Mouse (Mus musculus) G1E (cell line): ENCODE results near the gene Prrx2. TPM values are rescaled to one million over a fixed set of nuclear protein-coding genes. Genes with fewer than 3 reads are reported as not detected.

Experiments used
- ATAC-seq: 2 replicates; pipeline ENCODE4 v1.8.0; 2016; ENCODE audit warnings: mild to moderate bottlenecking; ENCODE audit not compliant: insufficient number of reproducible peaks, poor library complexity, low FRiP score, severe bottlenecking; ENCODE audit errors: extremely low read depth
- DNase-seq: peaks from one replicate; pipeline ENCODE4 v3.0.0; 2012; ENCODE audit warnings: low spot score
- H3K27me3 ChIP-seq: 2 replicates; pipeline ENCODE4 v1.6.1; 2012; ENCODE audit warnings: mild to moderate bottlenecking, low read length, inconsistent platforms; ENCODE audit not compliant: insufficient read depth
- H3K36me3 ChIP-seq: replicated peaks from 2 replicates; pipeline ENCODE3; 2012; ENCODE audit warnings: mild to moderate bottlenecking, inconsistent platforms
- H3K4me1 ChIP-seq: 2 replicates; pipeline ENCODE4 v1.6.1; 2012; ENCODE audit warnings: low read depth, low read length, inconsistent platforms, mixed read lengths; ENCODE audit not compliant: insufficient read depth
- H3K4me3 ChIP-seq: 2 replicates; pipeline ENCODE4 v1.5.1; 2012; ENCODE audit warnings: low read depth, mild to moderate bottlenecking, inconsistent platforms, low read length, moderate library complexity, mixed read lengths
- H3K9me3 ChIP-seq: replicated peaks from 2 replicates; pipeline ENCODE4 v1.6.1; 2012; ENCODE audit warnings: inconsistent platforms
- CTCF ChIP-seq: IDR thresholded peaks from 2 replicates; pipeline ENCODE4 v1.5.1; 2012; ENCODE audit warnings: low read depth, low read length, inconsistent platforms, mixed read lengths
- GATA1 ChIP-seq: IDR thresholded peaks from 2 replicates; pipeline ENCODE4 v1.6.1; 2012; ENCODE audit warnings: borderline replicate concordance, low read length, inconsistent platforms, mixed read lengths
- GATA2 ChIP-seq: IDR thresholded peaks from 2 replicates; pipeline ENCODE4 v1.6.1; 2012; ENCODE audit warnings: low read depth, low read length, inconsistent platforms, borderline replicate concordance
- POLR2AphosphoS5 ChIP-seq: IDR thresholded peaks from 2 replicates; pipeline ENCODE4 v1.6.1; 2012; ENCODE audit warnings: low read depth, low read length, inconsistent platforms; ENCODE audit not compliant: insufficient replicate concordance
- TAL1 ChIP-seq: conservative IDR thresholded peaks from 2 replicates; pipeline ENCODE4 v1.6.1; 2012; ENCODE audit warnings: low read depth, low read length, inconsistent platforms, mixed read lengths
- polyA plus RNA-seq: library from polyadenylated mRNA; stranded (reverse); fragments of >175 nt; gene quantifications from 2 replicates; pipeline ENCODE4 v1.2.3, GENCODE M21; 2012
- total RNA-seq, 2 experiments: library from RNA; stranded (forward) in 1 of 2; stranded (reverse) in 1 of 2; fragments of 200-1000 nt in 1 of 2; fragments of >200 nt in 1 of 2; fragmentation: Nextera tagmentation in 1 of 2; gene quantifications; 2 replicates each; pipeline ENCODE4 v1.2.3; 2014 to 2017

Prrx2 gene
- total and polyA plus RNA-seq, 3 experiments: not detected

DNA sequence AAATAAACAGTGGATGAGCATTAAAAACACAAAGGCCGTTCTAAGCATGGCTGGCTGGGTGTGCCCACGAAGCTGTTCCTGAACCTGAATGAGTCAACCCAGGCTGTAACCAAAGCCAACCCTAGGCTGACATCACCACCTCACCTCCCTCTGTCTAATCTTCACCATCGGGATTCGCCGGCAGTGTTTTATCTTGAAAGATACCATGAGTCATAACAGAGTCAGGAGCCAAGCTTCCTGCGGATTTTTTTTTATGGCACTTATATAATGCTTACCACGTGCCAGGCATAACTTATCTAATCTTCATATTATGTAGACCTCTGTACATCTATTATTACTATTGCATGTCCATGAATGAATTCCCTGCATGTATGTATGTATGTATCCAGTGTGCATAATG is 85.4 kb downstream of the Prrx2 start:
- Histone ChIP-seq H3K9me3 (no peaks in the 10 kb centered on the region), H3K4me1 (no peaks in the 10 kb centered on the region), H3K36me3 (no peaks in the 10 kb centered on the region), H3K27me3 (peaks cover 48% of the 10 kb centered on the region), H3K4me3 (no peak overlapping the region)
- DNase-seq: no peak
- no peak for ATAC-seq
- TF ChIP-seq GATA2 (no peak), CTCF (no peak), GATA1 (no peak), TAL1 (no peak), POLR2AphosphoS5 (no peak)

GRCm38 (mm10) chr2:30923099-30923498 is 88.3 kb downstream of the Prrx2 start:
- no peaks in the 10 kb centered on the region for H3K4me1 ChIP-seq
- DNase-seq (no peak), ATAC-seq (no peak)
- no peaks in the 10 kb centered on the region for H3K36me3 ChIP-seq
- H3K4me3 ChIP-seq: no peak overlapping the region
- H3K27me3 ChIP-seq: peaks cover 58% of the 10 kb centered on the region
- no peaks in the 10 kb centered on the region for H3K9me3 ChIP-seq
- TF ChIP-seq TAL1 (no peak), GATA1 (no peak), CTCF (no peak), POLR2AphosphoS5 (no peak), GATA2 (no peak)

- ATAC-seq (no peak), DNase-seq (no peak)
- Histone ChIP-seq H3K36me3 (no peaks in the 10 kb centered on the region), H3K4me1 (peaks cover 20% of the 10 kb centered on the region), H3K4me3 (no peak overlapping the region), H3K27me3 (peaks cover 57% of the 10 kb centered on the region), H3K9me3 (no peaks in the 10 kb centered on the region)
- TF ChIP-seq GATA2 (no peak), CTCF (no peak), POLR2AphosphoS5 (no peak)
Observed at GRCm38 (mm10) chr2:30925181-30925580, 90.4 kb downstream of the Prrx2 start.

- H3K27me3 ChIP-seq: peaks cover 51% of the 10 kb centered on the region
- ATAC-seq (no peak), DNase-seq (no peak)
- no peaks in the 10 kb centered on the region for H3K9me3 ChIP-seq
- H3K4me1 ChIP-seq: peaks cover 20% of the 10 kb centered on the region
- no peak overlapping the region for H3K4me3 ChIP-seq
- TF ChIP-seq GATA1 (no peak), CTCF (no peak), GATA2 (no peak), POLR2AphosphoS5 (no peak), TAL1 (no peak)
- no peaks in the 10 kb centered on the region for H3K36me3 ChIP-seq
Observed at GRCm38 (mm10) chr2:30926381-30926780, 91.6 kb downstream of the Prrx2 start.

GRCm38 (mm10) chr2:30927151-30927781 is 92.5 kb downstream of the Prrx2 start:
- Histone ChIP-seq H3K9me3 (no peaks in the 10 kb centered on the region), H3K36me3 (no peaks in the 10 kb centered on the region), H3K4me1 (peaks cover 20% of the 10 kb centered on the region), H3K27me3 (peaks cover 44% of the 10 kb centered on the region), H3K4me3 (no peak overlapping the region)
- TF ChIP-seq CTCF (no peak), GATA2 (no peak)
- ATAC-seq: no peak
- DNase-seq: no peak

DNA sequence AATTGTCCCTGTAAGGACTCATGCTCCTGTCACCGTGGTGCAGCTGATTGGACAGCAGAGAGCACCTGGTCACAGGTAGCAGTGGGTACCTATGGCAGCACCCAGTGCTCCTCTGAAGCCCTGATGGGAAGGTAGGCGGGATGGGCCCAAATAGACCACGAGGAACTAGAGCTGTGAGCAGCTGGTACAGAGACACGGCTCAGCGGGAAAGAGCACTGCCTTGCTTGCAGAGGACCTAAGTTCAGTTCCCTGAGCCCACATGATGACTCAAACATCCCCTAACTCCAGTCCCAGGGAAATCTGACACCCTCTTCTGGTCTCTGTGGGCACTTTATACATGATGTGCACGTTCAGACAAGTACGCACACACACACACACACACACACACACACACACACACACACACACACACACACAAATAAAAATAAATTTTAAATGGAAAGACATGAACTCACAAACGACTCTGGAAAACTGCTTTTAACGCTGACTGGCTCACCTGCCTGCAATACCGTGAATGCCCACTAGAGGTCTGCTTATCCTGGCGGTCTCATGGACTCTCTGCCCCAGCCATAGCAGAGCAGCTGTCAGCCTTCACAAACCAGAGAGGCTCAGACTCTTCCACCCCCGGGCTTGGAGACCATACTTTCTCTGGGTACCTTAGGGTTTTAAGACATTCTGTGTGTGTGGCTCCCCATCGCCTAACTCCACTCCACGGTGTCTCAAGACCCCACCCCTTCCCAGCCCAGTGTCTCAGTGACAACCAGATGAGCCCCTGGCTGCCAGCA is 93.3 kb downstream of the Prrx2 start:
- DNase-seq (peak; percentile 57), ATAC-seq (no peak)
- no peak for TF ChIP-seq GATA2
- TF ChIP-seq TAL1: no peak
- peak; percentile 89 for TF ChIP-seq CTCF
- TF ChIP-seq GATA1: no peak
- no peaks in the 10 kb centered on the region for H3K36me3 ChIP-seq
- H3K27me3 ChIP-seq: peaks cover 44% of the 10 kb centered on the region
- no peak overlapping the region; the same call in 1 of the 2 replicates for H3K4me3 ChIP-seq
- H3K9me3 ChIP-seq: no peaks in the 10 kb centered on the region
- peaks cover 20% of the 10 kb centered on the region for H3K4me1 ChIP-seq
